Mouse (Mus musculus) heart, postnatal 0 days (tissue): ENCODE results near the gene Ddx21. TPM values are rescaled to one million over a fixed set of nuclear protein-coding genes. Genes with fewer than 3 reads are reported as not detected.

Experiments used
- ATAC-seq: fragments of 200-750 bp; cut with Nextera tagmentation; 2 replicates; pipeline ENCODE4 v1.8.0; 2017; ENCODE audit warnings: low read depth, moderate number of reproducible peaks, moderate library complexity; ENCODE audit not compliant: insufficient read depth
- DNase-seq: peaks from one replicate; pipeline ENCODE4 v3.0.0-alpha.2; 2016; ENCODE audit warnings: low spot score
- H3K27ac ChIP-seq: fragments of 300-500 bp; sonication (generic); 2 replicates; pipeline ENCODE4 v1.5.1; 2014; ENCODE audit warnings: low read depth, mild to moderate bottlenecking
- H3K27me3 ChIP-seq: fragments of 300-500 bp; sonication (generic); 2 replicates; pipeline ENCODE4 v1.6.1; 2014; ENCODE audit warnings: low read length, mixed read lengths; ENCODE audit not compliant: control insufficient read depth, insufficient read depth
- H3K36me3 ChIP-seq: fragments of 300-500 bp; sonication (generic); replicated peaks from 2 replicates; pipeline ENCODE4 v1.6.1; 2014; ENCODE audit warnings: low read length, mixed read lengths; ENCODE audit not compliant: control insufficient read depth, insufficient read depth
- H3K4me1 ChIP-seq: fragments of 300-500 bp; sonication (generic); 2 replicates; pipeline ENCODE4 v1.6.1; 2014; ENCODE audit warnings: antibody characterized with exemption; ENCODE audit not compliant: control insufficient read depth, insufficient read depth
- H3K4me2 ChIP-seq: fragments of 300-500 bp; sonication (generic); 2 replicates; pipeline ENCODE4 v1.6.1; 2014; ENCODE audit warnings: low read depth, mild to moderate bottlenecking, low read length, moderate library complexity
- H3K4me3 ChIP-seq: fragments of 300-500 bp; sonication (generic); 2 replicates; pipeline ENCODE4 v1.5.1; 2014; ENCODE audit warnings: low read depth, low read length
- H3K9ac ChIP-seq: fragments of 300-500 bp; sonication (generic); replicated peaks from 2 replicates; pipeline ENCODE4 v1.6.1; 2014; ENCODE audit warnings: low read depth, low read length, mixed read lengths
- H3K9me3 ChIP-seq: fragments of 300-500 bp; sonication (generic); replicated peaks from 2 replicates; pipeline ENCODE4 v1.6.1; 2016; ENCODE audit warnings: low read length; ENCODE audit not compliant: control insufficient read depth
- CTCF ChIP-seq: IDR thresholded peaks from 2 replicates; pipeline ENCODE4 v1.5.1; 2016; ENCODE audit warnings: antibody characterized with exemption, control low read depth, low read depth
- EP300 ChIP-seq: IDR thresholded peaks from 2 replicates; pipeline ENCODE4 v1.6.1; 2016; ENCODE audit warnings: antibody characterized with exemption, low read depth
- WGBS: fragments of 180-500 bp; shearing (Covaris S2); extraction: QIAGEN DNeasy Blood & Tissue Kit; methylation state at CpG from one replicate; pipeline ENCODE4 v1.1.7; 2014; 5-methylcytosine and 5-hydroxymethylcytosine counted together
- polyA plus RNA-seq: library from polyadenylated mRNA; unstranded; fragments of >200 nt; fragmentation: Nextera tagmentation; extraction: Ambion mirVana; gene quantifications from 2 replicates; pipeline ENCODE4 v1.2.1, GENCODE M21; 2015
- total RNA-seq: library from RNA; depleted of rRNA; stranded (reverse); fragments of >200 nt; gene quantifications from 2 replicates; pipeline ENCODE4 v1.2.3, GENCODE M21; 2014; ENCODE audit warnings: low replicate concordance

The Ddx21 gene
- total and polyA plus RNA-seq, 2 experiments from 2014 or later = 8.8 to 12.1 TPM

DNA sequence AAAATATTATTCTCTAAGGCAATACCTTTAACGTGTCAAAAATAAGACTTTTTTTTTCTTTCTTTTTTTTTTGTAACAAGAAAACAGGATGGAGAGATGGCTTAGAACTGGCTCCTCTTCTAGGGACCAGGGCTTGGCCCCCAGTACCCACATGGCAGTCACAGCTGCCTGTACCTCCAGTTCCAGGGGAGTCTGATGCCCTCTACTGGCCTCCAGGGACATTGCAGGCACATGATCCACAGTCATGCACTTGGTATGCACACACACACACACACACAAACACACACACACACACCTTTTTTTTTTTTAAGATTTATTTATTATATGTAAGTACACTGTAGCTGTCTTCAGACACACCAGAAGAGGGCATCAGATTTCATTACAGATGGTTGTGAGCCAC lies 44.3 kb downstream of the Ddx21 start:
- DNase-seq (no peak), ATAC-seq (no peak)
- 91% methylated on average over 1 of the region's 1 CpGs for WGBS
- Histone ChIP-seq H3K9ac (no peak overlapping the region), H3K27me3 (no peaks in the 10 kb centered on the region), H3K36me3 (peaks cover 36% of the 10 kb centered on the region), H3K4me3 (no peak overlapping the region), H3K4me1 (no peaks in the 10 kb centered on the region), H3K4me2 (no peak overlapping the region), H3K27ac (no peak overlapping the region), H3K9me3 (no peaks in the 10 kb centered on the region)
- TF ChIP-seq EP300 (no peak), CTCF (peak; percentile 17; the same call in 1 of the 2 replicates)

DNA sequence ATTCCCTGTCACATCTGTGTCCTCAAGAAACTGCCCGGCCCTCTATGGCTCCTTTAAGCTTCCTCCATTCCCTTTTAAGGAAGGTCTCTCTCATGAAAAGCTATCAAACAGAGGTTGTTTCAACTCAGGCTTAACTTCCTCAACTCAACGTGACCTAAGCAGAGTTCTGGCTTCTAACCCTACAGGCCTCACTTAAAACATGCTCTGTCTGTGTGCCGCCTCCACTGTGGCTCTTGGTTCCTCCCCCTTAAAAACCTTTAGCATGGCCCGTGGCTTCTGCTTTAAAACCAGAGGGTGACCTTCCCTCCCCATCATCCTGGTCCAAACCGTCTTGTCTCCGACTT lies 45.6 kb downstream of the Ddx21 start:
- 82% methylated on average over 6 of the region's 6 CpGs for WGBS
- DNase-seq = no peak
- no peak for ATAC-seq
- H3K9me3 ChIP-seq = no peaks in the 10 kb centered on the region
- no peak for TF ChIP-seq EP300
- no peak for TF ChIP-seq CTCF
- peaks cover 25% of the 10 kb centered on the region for H3K36me3 ChIP-seq
- no peaks in the 10 kb centered on the region for H3K27me3 ChIP-seq
- H3K4me2 ChIP-seq = no peak overlapping the region
- no peak overlapping the region for H3K27ac ChIP-seq
- H3K9ac ChIP-seq = no peak overlapping the region
- H3K4me3 ChIP-seq = no peak overlapping the region
- no peaks in the 10 kb centered on the region for H3K4me1 ChIP-seq

GRCm38 (mm10) chr10:62555705-62556557 lies 46.1 kb downstream of the Ddx21 start:
- no peaks in the 10 kb centered on the region for H3K9me3 ChIP-seq
- WGBS = 68% methylated on average over 11 of the region's 11 CpGs
- H3K9ac ChIP-seq = no peak overlapping the region
- H3K4me2 ChIP-seq = no peak overlapping the region
- H3K27ac ChIP-seq = no peak overlapping the region
- no peaks in the 10 kb centered on the region for H3K27me3 ChIP-seq
- H3K4me1 ChIP-seq = no peaks in the 10 kb centered on the region
- DNase-seq (no peak), ATAC-seq (no peak)
- peaks cover 24% of the 10 kb centered on the region for H3K36me3 ChIP-seq
- TF ChIP-seq EP300 (no peak), CTCF (no peak)
- no peak overlapping the region for H3K4me3 ChIP-seq

- DNase-seq (no peak), ATAC-seq (no peak)
- WGBS = 56% methylated on average over 12 of the region's 12 CpGs
- peaks cover 8% of the 10 kb centered on the region for H3K36me3 ChIP-seq
- no peak overlapping the region for H3K4me3 ChIP-seq
- H3K4me2 ChIP-seq = no peak overlapping the region
- no peaks in the 10 kb centered on the region; the same call in 1 of the 2 replicates for H3K4me1 ChIP-seq
- TF ChIP-seq EP300 (no peak), CTCF (no peak)
- no peaks in the 10 kb centered on the region for H3K27me3 ChIP-seq
- no peaks in the 10 kb centered on the region for H3K9me3 ChIP-seq
- no peak overlapping the region for H3K9ac ChIP-seq
- no peak overlapping the region; the same call in 1 of the 2 replicates for H3K27ac ChIP-seq
These were observed 48.4 kb downstream of the Ddx21 start for GRCm38 (mm10) chr10:62553611-62554091.

DNA sequence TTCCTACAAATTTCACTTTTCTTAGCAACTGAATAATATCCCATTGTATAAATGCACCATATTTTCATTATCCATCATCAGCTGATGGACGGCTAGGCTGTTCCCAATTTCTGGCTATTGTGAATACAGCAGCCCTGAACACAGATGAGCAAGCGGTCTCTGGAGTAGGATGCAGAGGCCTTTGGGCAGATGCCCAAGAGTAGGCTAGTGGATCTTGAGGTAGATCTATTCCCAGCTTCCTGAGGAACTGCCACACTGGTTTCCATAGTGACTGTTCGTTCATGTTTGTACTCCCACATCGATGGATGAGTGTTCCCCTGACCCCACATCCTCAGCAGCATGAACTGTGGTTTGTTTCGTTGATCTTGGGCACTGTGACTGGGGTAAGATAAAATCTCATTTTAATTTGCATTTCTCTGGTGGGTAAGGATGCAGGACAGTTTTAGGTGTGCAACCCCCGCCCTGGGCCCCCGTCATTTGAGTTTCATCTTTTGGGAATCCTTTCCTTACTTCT lies 51.2 kb downstream of the Ddx21 start:
- Histone ChIP-seq H3K4me1 (no peaks in the 10 kb centered on the region; the same call in 1 of the 2 replicates), H3K4me3 (no peak overlapping the region), H3K36me3 (no peaks in the 10 kb centered on the region), H3K4me2 (no peak overlapping the region), H3K27me3 (no peaks in the 10 kb centered on the region), H3K9ac (no peak overlapping the region), H3K9me3 (no peaks in the 10 kb centered on the region), H3K27ac (no peak overlapping the region)
- no peak for DNase-seq
- ATAC-seq = no peak
- TF ChIP-seq CTCF (no peak), EP300 (no peak)
- WGBS = 76% methylated on average over 7 of the region's 7 CpGs
